Mouse (Mus musculus) neural tube, embryonic 15.5 days (tissue): Measurements from ENCODE around the gene Atad1. TPM values are rescaled to one million over a fixed set of nuclear protein-coding genes. Genes with fewer than 3 reads are reported as not detected.

Experiments
- ATAC-seq: fragments of 200-750 bp; cut with Nextera tagmentation; 2 replicates; pipeline ENCODE4 v1.8.0; 2017; ENCODE audit warnings: mild to moderate bottlenecking, moderate TSS enrichment, moderate library complexity; ENCODE audit not compliant: low FRiP score
- H3K27ac ChIP-seq: fragments of 300-500 bp; sonication (generic); replicated peaks from 2 replicates; pipeline ENCODE4 v1.5.1; 2015; ENCODE audit warnings: mild to moderate bottlenecking, inconsistent platforms
- H3K27me3 ChIP-seq: fragments of 300-500 bp; sonication (generic); replicated peaks from 2 replicates; pipeline ENCODE4 v1.6.1; 2015; ENCODE audit warnings: inconsistent platforms
- H3K36me3 ChIP-seq: fragments of 300-500 bp; sonication (generic); 2 replicates; pipeline ENCODE4 v1.6.1; 2015; ENCODE audit warnings: inconsistent platforms
- H3K4me1 ChIP-seq: fragments of 300-500 bp; sonication (generic); 2 replicates; pipeline ENCODE4 v1.6.1; 2015; ENCODE audit warnings: inconsistent platforms
- H3K4me2 ChIP-seq: fragments of 300-500 bp; sonication (generic); 2 replicates; pipeline ENCODE4 v1.6.1; 2015; ENCODE audit warnings: inconsistent platforms, mild to moderate bottlenecking, moderate library complexity
- H3K4me3 ChIP-seq: fragments of 300-500 bp; sonication (generic); replicated peaks from 2 replicates; pipeline ENCODE4 v1.5.1; 2015; ENCODE audit warnings: mild to moderate bottlenecking, inconsistent platforms
- H3K9ac ChIP-seq: fragments of 300-500 bp; sonication (generic); replicated peaks from 2 replicates; pipeline ENCODE4 v1.6.1; 2015; ENCODE audit warnings: mild to moderate bottlenecking, inconsistent platforms
- H3K9me3 ChIP-seq: fragments of 300-500 bp; sonication (generic); replicated peaks from 2 replicates; pipeline ENCODE4 v1.6.1; 2016; ENCODE audit warnings: inconsistent platforms
- WGBS: fragments of 180-500 bp; shearing (Covaris S2); methylation state at CpG from one replicate; pipeline ENCODE4 v1.1.7; 2015; ENCODE audit warnings: mixed read lengths; 5-methylcytosine and 5-hydroxymethylcytosine counted together
- polyA plus RNA-seq: library from polyadenylated mRNA; unstranded; fragments of >200 nt; fragmentation: Nextera tagmentation; extraction: Ambion mirVana; gene quantifications from 2 replicates; pipeline ENCODE4 v1.2.1, GENCODE M21; 2015

Atad1 gene
- polyA plus RNA-seq, 1 experiment from 2014 or later: 105 TPM

GRCm38 (mm10) chr19:32665243-32665642 is 74.3 kb downstream of the Atad1 start:
- H3K36me3 ChIP-seq: peaks cover 3% of the 10 kb centered on the region; the same call in 1 of the 2 replicates
- 80% methylated on average over 8 of the region's 8 CpGs for WGBS
- H3K9me3 ChIP-seq: no peaks in the 10 kb centered on the region
- no peaks in the 10 kb centered on the region for H3K27me3 ChIP-seq
- H3K4me2 ChIP-seq: no peak overlapping the region
- H3K4me3 ChIP-seq: no peak overlapping the region
- H3K4me1 ChIP-seq: no peaks in the 10 kb centered on the region
- no peak overlapping the region for H3K9ac ChIP-seq
- no peak for ATAC-seq
- no peak overlapping the region for H3K27ac ChIP-seq

GRCm38 (mm10) chr19:32662936-32663335 is 76.7 kb downstream of the Atad1 start:
- no peaks in the 10 kb centered on the region for H3K27me3 ChIP-seq
- H3K4me1 ChIP-seq: no peaks in the 10 kb centered on the region
- H3K36me3 ChIP-seq: peaks cover 3% of the 10 kb centered on the region; the same call in 1 of the 2 replicates
- no peak overlapping the region for H3K27ac ChIP-seq
- no peak for ATAC-seq
- no peak overlapping the region for H3K4me3 ChIP-seq
- H3K9me3 ChIP-seq: no peaks in the 10 kb centered on the region
- H3K9ac ChIP-seq: no peak overlapping the region
- WGBS: 94% methylated on average over 6 of the region's 6 CpGs
- no peak overlapping the region for H3K4me2 ChIP-seq

GRCm38 (mm10) chr19:32659346-32659745 is 80.2 kb downstream of the Atad1 start:
- WGBS: 88% methylated on average over 5 of the region's 5 CpGs
- no peaks in the 10 kb centered on the region for H3K9me3 ChIP-seq
- no peak overlapping the region for H3K9ac ChIP-seq
- no peak overlapping the region for H3K4me3 ChIP-seq
- H3K4me2 ChIP-seq: no peak overlapping the region
- no peak for ATAC-seq
- no peak overlapping the region for H3K27ac ChIP-seq
- H3K27me3 ChIP-seq: no peaks in the 10 kb centered on the region
- no peaks in the 10 kb centered on the region for H3K4me1 ChIP-seq
- peaks cover 3% of the 10 kb centered on the region; the same call in 1 of the 2 replicates for H3K36me3 ChIP-seq

GRCm38 (mm10) chr19:32653630-32654362 is 85.8 kb downstream of the Atad1 start:
- H3K9ac ChIP-seq: no peak overlapping the region
- no peak for ATAC-seq
- WGBS: 94% methylated on average over 7 of the region's 7 CpGs
- H3K4me3 ChIP-seq: no peak overlapping the region
- H3K27me3 ChIP-seq: no peaks in the 10 kb centered on the region
- H3K4me2 ChIP-seq: no peak overlapping the region
- H3K36me3 ChIP-seq: no peaks in the 10 kb centered on the region
- H3K27ac ChIP-seq: no peak overlapping the region
- no peaks in the 10 kb centered on the region for H3K9me3 ChIP-seq
- no peaks in the 10 kb centered on the region for H3K4me1 ChIP-seq

GRCm38 (mm10) chr19:32653122-32653521 is 86.5 kb downstream of the Atad1 start:
- H3K27me3 ChIP-seq: no peaks in the 10 kb centered on the region
- no peak overlapping the region for H3K4me3 ChIP-seq
- H3K27ac ChIP-seq: no peak overlapping the region
- peaks cover 4% of the 10 kb centered on the region; the same call in 1 of the 2 replicates for H3K4me1 ChIP-seq
- no peak overlapping the region for H3K9ac ChIP-seq
- no peaks in the 10 kb centered on the region for H3K9me3 ChIP-seq
- no peak overlapping the region for H3K4me2 ChIP-seq
- H3K36me3 ChIP-seq: no peaks in the 10 kb centered on the region
- WGBS: 92% methylated on average over 5 of the region's 5 CpGs
- no peak for ATAC-seq

GRCm38 (mm10) chr19:32651046-32651445 is 88.5 kb downstream of the Atad1 start:
- no peak overlapping the region for H3K9ac ChIP-seq
- no peaks in the 10 kb centered on the region for H3K9me3 ChIP-seq
- ATAC-seq: no peak
- no peak overlapping the region for H3K27ac ChIP-seq
- 90% methylated on average over 5 of the region's 5 CpGs for WGBS
- H3K4me2 ChIP-seq: no peak overlapping the region
- H3K27me3 ChIP-seq: no peaks in the 10 kb centered on the region
- H3K36me3 ChIP-seq: no peaks in the 10 kb centered on the region
- H3K4me1 ChIP-seq: peaks cover 7% of the 10 kb centered on the region; the same call in 1 of the 2 replicates
- no peak overlapping the region for H3K4me3 ChIP-seq

GRCm38 (mm10) chr19:32648019-32648571 is 91.5 kb downstream of the Atad1 start:
- Histone ChIP-seq H3K9me3 (no peaks in the 10 kb centered on the region), H3K27me3 (no peaks in the 10 kb centered on the region), H3K4me1 (peaks cover 7% of the 10 kb centered on the region; the same call in 1 of the 2 replicates), H3K36me3 (no peaks in the 10 kb centered on the region), H3K9ac (no peak overlapping the region), H3K27ac (no peak overlapping the region), H3K4me3 (no peak overlapping the region), H3K4me2 (no peak overlapping the region)
- ATAC-seq: no peak
- 16% methylated on average over 10 of the region's 10 CpGs for WGBS

GRCm38 (mm10) chr19:32646382-32646781 is 93.2 kb downstream of the Atad1 start:
- 93% methylated on average over 3 of the region's 3 CpGs for WGBS
- no peaks in the 10 kb centered on the region for H3K9me3 ChIP-seq
- H3K4me2 ChIP-seq: no peak overlapping the region
- peaks cover 7% of the 10 kb centered on the region; the same call in 1 of the 2 replicates for H3K4me1 ChIP-seq
- no peaks in the 10 kb centered on the region for H3K27me3 ChIP-seq
- H3K27ac ChIP-seq: no peak overlapping the region
- H3K36me3 ChIP-seq: no peaks in the 10 kb centered on the region
- no peak for ATAC-seq
- no peak overlapping the region for H3K9ac ChIP-seq
- no peak overlapping the region for H3K4me3 ChIP-seq

GRCm38 (mm10) chr19:32645939-32646338 is 93.6 kb downstream of the Atad1 start:
- Histone ChIP-seq H3K9ac (no peak overlapping the region), H3K4me1 (peaks cover 7% of the 10 kb centered on the region; the same call in 1 of the 2 replicates), H3K4me3 (no peak overlapping the region), H3K4me2 (no peak overlapping the region), H3K36me3 (no peaks in the 10 kb centered on the region), H3K27me3 (no peaks in the 10 kb centered on the region), H3K9me3 (no peaks in the 10 kb centered on the region), H3K27ac (no peak overlapping the region)
- WGBS: 93% methylated on average over 7 of the region's 7 CpGs
- ATAC-seq: no peak

GRCm38 (mm10) chr19:32643642-32644041 is 95.9 kb downstream of the Atad1 start:
- 97% methylated on average over 3 of the region's 3 CpGs for WGBS
- Histone ChIP-seq H3K4me2 (no peak overlapping the region), H3K9ac (no peak overlapping the region), H3K4me1 (peaks cover 7% of the 10 kb centered on the region; the same call in 1 of the 2 replicates), H3K4me3 (no peak overlapping the region), H3K27ac (no peak overlapping the region), H3K9me3 (no peaks in the 10 kb centered on the region), H3K36me3 (no peaks in the 10 kb centered on the region), H3K27me3 (no peaks in the 10 kb centered on the region)
- no peak for ATAC-seq

- Histone ChIP-seq H3K9me3 (no peaks in the 10 kb centered on the region), H3K36me3 (no peaks in the 10 kb centered on the region), H3K9ac (no peak overlapping the region), H3K4me2 (no peak overlapping the region), H3K4me1 (no peaks in the 10 kb centered on the region), H3K27ac (no peak overlapping the region), H3K4me3 (no peak overlapping the region), H3K27me3 (no peaks in the 10 kb centered on the region)
- no peak for ATAC-seq
- WGBS: 68% methylated on average over 8 of the region's 8 CpGs
Measured at GRCm38 (mm10) chr19:32641995-32642394, 97.6 kb downstream of the Atad1 start.

GRCm38 (mm10) chr19:32641535-32641934 is 98.1 kb downstream of the Atad1 start:
- Histone ChIP-seq H3K27me3 (no peaks in the 10 kb centered on the region), H3K27ac (no peak overlapping the region), H3K9me3 (no peaks in the 10 kb centered on the region), H3K36me3 (no peaks in the 10 kb centered on the region), H3K4me1 (no peaks in the 10 kb centered on the region), H3K4me2 (no peak overlapping the region), H3K4me3 (no peak overlapping the region), H3K9ac (no peak overlapping the region)
- whole genome bisulfite sequencing: 95% methylated on average over 7 of the region's 7 CpGs
- ATAC-seq: no peak
